Comparison of ENCODE assay signal across 8 mouse cellular contexts in genomic region chr6:88197313-88198069, GRCm38 (mm10). TPM values are rescaled to one million over a fixed set of nuclear protein-coding genes. Genes with fewer than 3 reads are reported as not detected.
A peak's percentile ranks its signal among the peaks of the same experiment; 100 is the strongest.
DNase-seq lines count a peak whose midpoint lies in the region; ATAC-seq and TF ChIP-seq lines count a peak whose summit lies in the region.

No protein-coding gene starts in this region.

- WGBS in thymus, adult 2 months, result 4% methylated on average over 39 of the region's 39 CpGs
- WGBS in heart, embryonic 13.5 days, result 2% methylated on average over 36 of the region's 39 CpGs
- under 1% methylated on average over 38 of the region's 39 CpGs for WGBS in midbrain, embryonic 13.5 days

- TF ChIP-seq POLR2A in thymus, adult 2 months (IDR thresholded peaks at IDR 0.05; ENCODE audit: control insufficient read depth, extremely low read depth, insufficient read depth, low read length, poor library complexity), result no peak

- H3K9ac ChIP-seq in heart, embryonic 13.5 days, result peak overlapping the region; percentile 80
- peak overlapping the region; percentile 61 for H3K9ac ChIP-seq in midbrain, embryonic 13.5 days (replicated peaks)

- H3K4me3 ChIP-seq in thymus, adult 2 months (ENCODE audit: control insufficient read depth, insufficient read depth, low read length), result no peak overlapping the region
- peak overlapping the region; percentile 60 for H3K4me3 ChIP-seq in heart, embryonic 13.5 days
- H3K4me3 ChIP-seq in midbrain, embryonic 13.5 days (replicated peaks), result peak overlapping the region; percentile 47

- no peaks in the 10 kb centered on the region for H3K36me3 ChIP-seq in thymus, adult 2 months (ENCODE audit: control insufficient read depth, insufficient read depth, low read length)
- no peaks in the 10 kb centered on the region for H3K36me3 ChIP-seq in heart, embryonic 13.5 days
- no peaks in the 10 kb centered on the region for H3K36me3 ChIP-seq in midbrain, embryonic 13.5 days

- no peak overlapping the region for H3K27ac ChIP-seq in thymus, adult 2 months (ENCODE audit: control insufficient read depth, insufficient read depth, low read length)
- H3K27ac ChIP-seq in heart, embryonic 13.5 days (replicated peaks), result peak overlapping the region; percentile 61
- H3K27ac ChIP-seq in midbrain, embryonic 13.5 days, result peak overlapping the region; percentile 35; the same call in 1 of the 2 replicates

- ATAC-seq in heart, embryonic 13.5 days (ENCODE audit: extremely low read depth, insufficient number of reproducible peaks, low FRiP score, low TSS enrichment), result no peak
- ATAC-seq in midbrain, embryonic 13.5 days, result no peak

- H3K4me2 ChIP-seq in heart, embryonic 13.5 days, result peak overlapping the region; percentile 81
- H3K4me2 ChIP-seq in midbrain, embryonic 13.5 days (replicated peaks), result peak overlapping the region; percentile 64

- TF ChIP-seq CTCF in thymus, adult 2 months (IDR thresholded peaks at IDR 0.05; ENCODE audit: borderline replicate concordance, control insufficient read depth, extremely low read depth, insufficient read depth, low read length, poor library complexity), result no peak

- no peaks in the 10 kb centered on the region for H3K9me3 ChIP-seq in heart, embryonic 13.5 days
- H3K9me3 ChIP-seq in midbrain, embryonic 13.5 days, result no peaks in the 10 kb centered on the region

- peaks cover 31% of the 10 kb centered on the region for H3K27me3 ChIP-seq in thymus, adult 2 months (ENCODE audit: control insufficient read depth, insufficient read depth, low read length)
- peaks cover 100% of the 10 kb centered on the region for H3K27me3 ChIP-seq in heart, embryonic 13.5 days (replicated peaks)
- peaks cover 100% of the 10 kb centered on the region for H3K27me3 ChIP-seq in midbrain, embryonic 13.5 days

- peak; percentile 15 for DNase-seq in thymus, postnatal 4 days
- DNase-seq in thymus, adult 2 months, result no peak
- peak; percentile 52 to 62 for DNase-seq in kidney, postnatal 4 days
- DNase-seq in frontal cortex, adult 2 months (ENCODE audit: extremely low spot score in 1 of 2, low spot score in 1 of 2), result no peak
- no peak for DNase-seq in spleen, postnatal 36 days (ENCODE audit: low spot score in 2 of 2)
- no peak for DNase-seq in cerebellum, adult 9-10 months

- H3K4me1 ChIP-seq in thymus, adult 2 months (replicated peaks; ENCODE audit: control insufficient read depth, insufficient read depth, low read length), result peaks cover 4% of the 10 kb centered on the region; the same call in 1 of the 2 replicates
- H3K4me1 ChIP-seq in heart, embryonic 13.5 days, result peaks cover 55% of the 10 kb centered on the region
- H3K4me1 ChIP-seq in midbrain, embryonic 13.5 days (replicated peaks), result peaks cover 70% of the 10 kb centered on the region

RNA-seq across cellular contexts. Expression of gene Gata2, which starts 3.8 kb away (rescaled TPM):
- polyA plus RNA-seq in thymus, adult 2 months (2012; rRNA removed), result 2.1 and 3.0 TPM in 2 replicates
- polyA plus RNA-seq in heart, embryonic 13.5 days (2015; fragmentation: Nextera tagmentation; extraction: Ambion mirVana), result 14.3 and 17.6 TPM in 2 replicates
- 25.7 and 38.1 TPM in 2 replicates for polyA plus RNA-seq in midbrain, embryonic 13.5 days (2015; fragmentation: Nextera tagmentation; extraction: Ambion mirVana)
- polyA plus RNA-seq in frontal cortex, adult 2 months (2012; rRNA removed), result 5.7 and 7.4 TPM in 2 replicates

RNA-seq across cellular contexts. Expression of gene Dnajb8, which starts 24.6 kb away (rescaled TPM):
- polyA plus RNA-seq in thymus, adult 2 months (2012; rRNA removed), result not detected in 2 replicates
- polyA plus RNA-seq in heart, embryonic 13.5 days (2015; fragmentation: Nextera tagmentation; extraction: Ambion mirVana), result not detected in 2 replicates
- not detected in 2 replicates for polyA plus RNA-seq in midbrain, embryonic 13.5 days (2015; fragmentation: Nextera tagmentation; extraction: Ambion mirVana)
- not detected in 2 replicates for polyA plus RNA-seq in frontal cortex, adult 2 months (2012; rRNA removed)

Comparison
In these comparisons a context has a peak if more than half of its experiments do, and no peak if none do; other contexts are left out.
1. DNase-seq: peak in thymus, postnatal 4 days (single experiment) and kidney, postnatal 4 days (2 of 2); none in thymus, adult 2 months (single experiment), frontal cortex, adult 2 months (0 of 2), spleen, postnatal 36 days (0 of 2) and cerebellum, adult 9-10 months (single experiment).